Mouse (Mus musculus): ENCODE measurements around the gene Pdcd6ip. TPM values are rescaled to one million over a fixed set of nuclear protein-coding genes. Genes with fewer than 3 reads are reported as not detected.
"Not testable (repeated sequence)": the region's sequence is repeated elsewhere in the genome, so short reads cannot be mapped to it uniquely, and the experiment has no call there.

Gene Pdcd6ip
- polyA plus RNA-seq, 1 experiment from 2014 or later = 80.0 TPM

DNA sequence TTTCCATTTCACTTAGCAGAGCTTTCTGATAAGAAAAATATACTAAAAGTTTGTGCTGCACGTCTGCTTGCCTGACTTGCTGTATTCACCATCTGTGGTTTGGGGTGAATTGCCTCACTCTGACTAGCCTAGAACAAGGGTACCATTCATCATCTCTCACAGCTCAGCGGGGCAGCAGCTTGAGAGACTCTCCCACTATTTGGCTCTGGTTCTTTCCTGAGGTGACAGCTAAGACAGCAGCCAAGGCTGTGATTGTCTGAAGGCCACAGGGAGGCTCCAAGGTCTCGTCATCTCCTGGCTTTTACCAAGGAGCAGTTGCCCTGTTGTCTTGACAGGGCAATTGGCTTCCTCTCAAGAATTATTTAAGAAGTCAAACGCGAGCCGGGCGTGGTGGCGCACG, 30.0 kb upstream of the Pdcd6ip start:
- Histone ChIP-seq H3K9ac (replicated peaks; ENCODE audit: low read depth, low read length) (no peak overlapping the region), H3K27ac (ENCODE audit: low read length) (no peak overlapping the region), H3K4me3 (ENCODE audit: low read depth, low read length) (no peak overlapping the region), H3K36me3 (ENCODE audit: control insufficient read depth, insufficient read depth, low read length) (no peaks in the 10 kb centered on the region), H3K4me2 (replicated peaks; ENCODE audit: low read depth, low read length) (no peak overlapping the region), H3K27me3 (ENCODE audit: control insufficient read depth, insufficient read depth, low read length) (no peaks in the 10 kb centered on the region), H3K9me3 (ENCODE audit: control insufficient read depth, low read depth, low read length) (no peaks in the 10 kb centered on the region), H3K4me1 (ENCODE audit: control insufficient read depth, insufficient read depth, low read length) (0 out of 2 replicates have a peak, but pooled peaks cover under 1% of the 10 kb centered on the region)
- no peak for ATAC-seq (ENCODE audit: insufficient number of reproducible peaks, insufficient read depth, low FRiP score, low read depth)
- 72% methylated on average over 9 of the region's 9 CpGs for WGBS

DNA sequence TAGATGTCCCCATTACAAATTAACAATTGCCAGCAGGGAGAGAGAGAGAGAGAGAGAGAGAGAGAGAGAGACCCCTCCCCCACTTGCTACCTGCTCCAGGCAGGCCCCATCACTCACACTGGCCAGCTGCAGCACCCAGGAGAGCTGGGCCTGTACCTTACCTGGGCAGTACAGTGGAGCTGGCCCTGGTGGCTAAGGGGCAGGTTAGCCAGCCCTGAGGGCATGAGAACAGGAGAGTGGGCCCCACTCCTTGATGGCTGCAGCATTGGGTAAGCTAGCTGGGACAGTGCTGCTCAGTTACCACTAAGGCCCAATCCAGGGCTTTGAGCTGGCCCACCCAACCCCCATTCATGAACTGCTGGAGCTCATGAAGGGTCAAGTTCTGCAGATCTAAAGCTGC, 27.9 kb upstream of the Pdcd6ip start:
- Histone ChIP-seq H3K36me3 (ENCODE audit: control insufficient read depth, insufficient read depth, low read length) (no peaks in the 10 kb centered on the region), H3K4me2 (replicated peaks; ENCODE audit: low read depth, low read length) (no peak overlapping the region), H3K27me3 (ENCODE audit: control insufficient read depth, insufficient read depth, low read length) (no peaks in the 10 kb centered on the region), H3K9me3 (ENCODE audit: control insufficient read depth, low read depth, low read length) (no peaks in the 10 kb centered on the region), H3K27ac (ENCODE audit: low read length) (no peak overlapping the region), H3K4me1 (ENCODE audit: control insufficient read depth, insufficient read depth, low read length) (no peaks in the 10 kb centered on the region), H3K4me3 (ENCODE audit: low read depth, low read length) (no peak overlapping the region), H3K9ac (replicated peaks; ENCODE audit: low read depth, low read length) (no peak overlapping the region)
- ATAC-seq (ENCODE audit: insufficient number of reproducible peaks, insufficient read depth, low FRiP score, low read depth) = no peak

DNA sequence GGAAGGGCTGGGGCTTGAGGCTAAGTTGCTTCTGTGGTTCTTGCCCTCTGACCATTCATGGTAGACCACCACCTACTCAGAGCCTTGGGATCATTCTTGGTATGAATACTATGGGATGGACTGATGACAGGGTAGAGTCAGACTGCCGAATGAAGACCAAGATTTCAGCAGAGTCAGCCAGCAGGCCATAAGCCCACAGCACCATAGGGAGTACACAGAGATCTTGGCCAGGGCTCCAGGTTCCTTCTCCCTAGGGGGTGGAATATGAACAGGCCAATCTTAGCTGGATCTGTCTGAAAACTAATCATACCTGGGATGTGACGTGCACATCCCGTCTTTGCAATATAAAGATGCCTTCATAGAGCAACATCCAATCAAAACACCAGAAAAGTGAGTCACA, 23.5 kb upstream of the Pdcd6ip start:
- Histone ChIP-seq H3K27me3 (ENCODE audit: control insufficient read depth, insufficient read depth, low read length) (no peaks in the 10 kb centered on the region), H3K9ac (replicated peaks; ENCODE audit: low read depth, low read length) (no peak overlapping the region), H3K36me3 (ENCODE audit: control insufficient read depth, insufficient read depth, low read length) (no peaks in the 10 kb centered on the region), H3K27ac (ENCODE audit: low read length) (no peak overlapping the region), H3K4me3 (ENCODE audit: low read depth, low read length) (no peak overlapping the region), H3K9me3 (ENCODE audit: control insufficient read depth, low read depth, low read length) (no peaks in the 10 kb centered on the region), H3K4me1 (ENCODE audit: control insufficient read depth, insufficient read depth, low read length) (no peaks in the 10 kb centered on the region), H3K4me2 (replicated peaks; ENCODE audit: low read depth, low read length) (no peak overlapping the region)
- 82% methylated on average over 3 of the region's 3 CpGs for WGBS
- ATAC-seq (ENCODE audit: insufficient number of reproducible peaks, insufficient read depth, low FRiP score, low read depth) = no peak

GRCm38 (mm10) chr9:113726991-113727680, 19.1 kb upstream of the Pdcd6ip start:
- 84% methylated on average over 18 of the region's 18 CpGs for WGBS
- H3K27me3 ChIP-seq (ENCODE audit: control insufficient read depth, insufficient read depth, low read length) = no peaks in the 10 kb centered on the region
- H3K36me3 ChIP-seq (ENCODE audit: control insufficient read depth, insufficient read depth, low read length) = no peaks in the 10 kb centered on the region
- no peak for ATAC-seq (ENCODE audit: insufficient number of reproducible peaks, insufficient read depth, low FRiP score, low read depth)
- no peak overlapping the region for H3K9ac ChIP-seq (replicated peaks; ENCODE audit: low read depth, low read length)
- H3K4me2 ChIP-seq (replicated peaks; ENCODE audit: low read depth, low read length) = no peak overlapping the region
- no peaks in the 10 kb centered on the region for H3K4me1 ChIP-seq (ENCODE audit: control insufficient read depth, insufficient read depth, low read length)
- H3K27ac ChIP-seq (ENCODE audit: low read length) = no peak overlapping the region
- no peaks in the 10 kb centered on the region for H3K9me3 ChIP-seq (ENCODE audit: control insufficient read depth, low read depth, low read length)
- H3K4me3 ChIP-seq (ENCODE audit: low read depth, low read length) = no peak overlapping the region

- Histone ChIP-seq H3K4me1 (ENCODE audit: control insufficient read depth, insufficient read depth, low read length) (no peaks in the 10 kb centered on the region), H3K27me3 (ENCODE audit: control insufficient read depth, insufficient read depth, low read length) (no peaks in the 10 kb centered on the region), H3K27ac (ENCODE audit: low read length) (no peak overlapping the region), H3K4me3 (ENCODE audit: low read depth, low read length) (no peak overlapping the region), H3K9me3 (ENCODE audit: control insufficient read depth, low read depth, low read length) (no peaks in the 10 kb centered on the region), H3K4me2 (replicated peaks; ENCODE audit: low read depth, low read length) (no peak overlapping the region), H3K36me3 (ENCODE audit: control insufficient read depth, insufficient read depth, low read length) (no peaks in the 10 kb centered on the region), H3K9ac (replicated peaks; ENCODE audit: low read depth, low read length) (no peak overlapping the region)
- no peak for ATAC-seq (ENCODE audit: insufficient number of reproducible peaks, insufficient read depth, low FRiP score, low read depth)
- WGBS = 40% methylated on average over 3 of the region's 3 CpGs
These were observed 18.1 kb upstream of the Pdcd6ip start for GRCm38 (mm10) chr9:113726131-113726530.

- not testable (repeated sequence) for H3K4me2 ChIP-seq (replicated peaks; ENCODE audit: low read depth, low read length); ATAC-seq (ENCODE audit: insufficient number of reproducible peaks, insufficient read depth, low FRiP score, low read depth); H3K9ac ChIP-seq (replicated peaks; ENCODE audit: low read depth, low read length); H3K27ac ChIP-seq (ENCODE audit: low read length); H3K9me3 ChIP-seq (ENCODE audit: control insufficient read depth, low read depth, low read length); H3K36me3 ChIP-seq (ENCODE audit: control insufficient read depth, insufficient read depth, low read length); H3K4me3 ChIP-seq (ENCODE audit: low read depth, low read length); H3K4me1 ChIP-seq (ENCODE audit: control insufficient read depth, insufficient read depth, low read length); H3K27me3 ChIP-seq (ENCODE audit: control insufficient read depth, insufficient read depth, low read length)
- WGBS = 87% methylated on average over 5 of the region's 5 CpGs
These were observed 17.6 kb upstream of the Pdcd6ip start for GRCm38 (mm10) chr9:113725609-113726008.

GRCm38 (mm10) chr9:113724646-113725045, 16.6 kb upstream of the Pdcd6ip start:
- Histone ChIP-seq H3K27me3 (ENCODE audit: control insufficient read depth, insufficient read depth, low read length) (no peaks in the 10 kb centered on the region), H3K4me1 (ENCODE audit: control insufficient read depth, insufficient read depth, low read length) (no peaks in the 10 kb centered on the region), H3K4me2 (replicated peaks; ENCODE audit: low read depth, low read length) (no peak overlapping the region), H3K36me3 (ENCODE audit: control insufficient read depth, insufficient read depth, low read length) (no peaks in the 10 kb centered on the region), H3K9me3 (ENCODE audit: control insufficient read depth, low read depth, low read length) (no peaks in the 10 kb centered on the region), H3K4me3 (ENCODE audit: low read depth, low read length) (no peak overlapping the region), H3K9ac (replicated peaks; ENCODE audit: low read depth, low read length) (no peak overlapping the region), H3K27ac (ENCODE audit: low read length) (no peak overlapping the region)
- no peak for ATAC-seq (ENCODE audit: insufficient number of reproducible peaks, insufficient read depth, low FRiP score, low read depth)
- 81% methylated on average over 15 of the region's 15 CpGs for WGBS

- Histone ChIP-seq H3K9me3 (ENCODE audit: control insufficient read depth, low read depth, low read length) (no peaks in the 10 kb centered on the region), H3K36me3 (ENCODE audit: control insufficient read depth, insufficient read depth, low read length) (no peaks in the 10 kb centered on the region), H3K27ac (ENCODE audit: low read length) (no peak overlapping the region), H3K4me1 (ENCODE audit: control insufficient read depth, insufficient read depth, low read length) (no peaks in the 10 kb centered on the region), H3K4me3 (ENCODE audit: low read depth, low read length) (no peak overlapping the region), H3K9ac (replicated peaks; ENCODE audit: low read depth, low read length) (no peak overlapping the region), H3K27me3 (ENCODE audit: control insufficient read depth, insufficient read depth, low read length) (no peaks in the 10 kb centered on the region), H3K4me2 (replicated peaks; ENCODE audit: low read depth, low read length) (no peak overlapping the region)
- 48% methylated on average over 5 of the region's 5 CpGs for WGBS
- ATAC-seq (ENCODE audit: insufficient number of reproducible peaks, insufficient read depth, low FRiP score, low read depth) = no peak
These were observed 11.0 kb upstream of the Pdcd6ip start for GRCm38 (mm10) chr9:113719063-113719462.

GRCm38 (mm10) chr9:113710871-113711270, 2.8 kb upstream of the Pdcd6ip start:
- no peaks in the 10 kb centered on the region for H3K9me3 ChIP-seq (ENCODE audit: control insufficient read depth, low read depth, low read length)
- H3K4me1 ChIP-seq (ENCODE audit: control insufficient read depth, insufficient read depth, low read length) = peaks cover 12% of the 10 kb centered on the region
- no peaks in the 10 kb centered on the region for H3K36me3 ChIP-seq (ENCODE audit: control insufficient read depth, insufficient read depth, low read length)
- 78% methylated on average over 12 of the region's 12 CpGs for WGBS
- H3K27ac ChIP-seq (ENCODE audit: low read length) = no peak overlapping the region
- ATAC-seq (ENCODE audit: insufficient number of reproducible peaks, insufficient read depth, low FRiP score, low read depth) = no peak
- H3K9ac ChIP-seq (replicated peaks; ENCODE audit: low read depth, low read length) = no peak overlapping the region
- H3K4me3 ChIP-seq (ENCODE audit: low read depth, low read length) = no peak overlapping the region
- H3K27me3 ChIP-seq (ENCODE audit: control insufficient read depth, insufficient read depth, low read length) = no peaks in the 10 kb centered on the region
- no peak overlapping the region for H3K4me2 ChIP-seq (replicated peaks; ENCODE audit: low read depth, low read length)

Measured in stomach, embryonic 14.5 days (tissue).